Mouse (Mus musculus) testis, adult 2 months (tissue): ENCODE results near the gene Pcdh9. TPM values are rescaled to one million over a fixed set of nuclear protein-coding genes. Genes with fewer than 3 reads are reported as not detected.

ENCODE experiments used
- H3K27ac ChIP-seq: fragments of 200-500 bp; 2 replicates; pipeline ENCODE4 v1.5.1; 2012; ENCODE audit warnings: low read depth, low read length; ENCODE audit not compliant: control insufficient read depth, insufficient read depth
- H3K27me3 ChIP-seq: fragments of 200-500 bp; 2 replicates; pipeline ENCODE4 v1.6.1; 2012; ENCODE audit warnings: mild to moderate bottlenecking, low read length, moderate library complexity; ENCODE audit not compliant: control insufficient read depth, insufficient read depth
- H3K36me3 ChIP-seq: fragments of 200-500 bp; 2 replicates; pipeline ENCODE4 v1.6.1; 2012; ENCODE audit warnings: mild to moderate bottlenecking, low read length; ENCODE audit not compliant: control insufficient read depth, insufficient read depth
- H3K4me1 ChIP-seq: fragments of 200-500 bp; 2 replicates; pipeline ENCODE4 v1.6.1; 2012; ENCODE audit warnings: low read length; ENCODE audit not compliant: control insufficient read depth, insufficient read depth
- H3K4me3 ChIP-seq: fragments of 200-500 bp; 2 replicates; pipeline ENCODE4 v1.5.1; 2012; ENCODE audit warnings: low read depth, mild to moderate bottlenecking, low read length, moderate library complexity, mixed read lengths; ENCODE audit not compliant: control insufficient read depth
- CTCF ChIP-seq: fragments of 200-500 bp; IDR thresholded peaks from 2 replicates; pipeline ENCODE4 v1.5.1; 2012; ENCODE audit warnings: low read depth, mild to moderate bottlenecking, inconsistent platforms, low read length, moderate library complexity; ENCODE audit not compliant: control insufficient read depth, insufficient read depth, insufficient replicate concordance
- POLR2A ChIP-seq: fragments of 200-500 bp; IDR thresholded peaks from 2 replicates; pipeline ENCODE4 v1.6.1; 2012; ENCODE audit warnings: low read depth, mild to moderate bottlenecking, inconsistent platforms, low read length, moderate library complexity; ENCODE audit not compliant: control insufficient read depth
- polyA plus RNA-seq: library from polyadenylated mRNA; depleted of rRNA; stranded (reverse); fragments of >200 nt; gene quantifications from 2 replicates; pipeline ENCODE4 v1.2.3, GENCODE M21; 2012

The Pcdh9 gene
- polyA plus RNA-seq, 1 experiment: 0.78 TPM

DNA sequence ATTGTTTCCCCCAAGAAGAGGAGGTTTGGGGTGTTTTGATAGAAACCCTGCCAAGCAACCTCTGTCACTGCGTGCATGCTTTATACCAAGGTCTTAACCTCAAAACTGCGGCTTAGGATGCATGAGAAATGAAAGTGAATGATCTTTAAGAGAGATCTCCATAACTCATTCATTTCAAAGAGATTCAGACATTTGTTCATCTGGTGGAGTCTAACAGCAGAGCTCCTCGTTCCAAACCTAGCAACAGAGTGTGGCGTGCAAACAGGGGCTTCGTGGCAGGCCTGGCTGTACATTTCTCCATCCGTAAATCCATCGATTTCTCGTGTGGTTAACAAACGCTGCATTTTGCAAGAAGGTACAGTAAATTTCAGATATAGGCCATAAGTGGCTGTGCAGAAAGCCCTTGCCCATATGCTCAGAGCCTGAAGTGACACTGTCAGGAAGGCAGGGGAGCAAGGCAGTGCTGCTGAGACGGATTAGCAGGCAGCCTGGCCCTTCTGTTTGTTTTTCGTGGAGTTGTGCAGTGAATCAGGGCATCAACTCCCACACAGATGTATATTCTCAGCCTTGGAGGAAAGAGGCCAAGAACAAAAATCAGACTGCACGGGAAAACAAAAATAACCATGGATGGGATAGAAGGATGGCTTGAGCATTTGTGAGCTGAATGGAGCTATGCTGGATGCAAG is 177.1 kb downstream of the Pcdh9 start:
- Histone ChIP-seq H3K4me1 (no peaks in the 10 kb centered on the region), H3K27ac (no peak overlapping the region), H3K27me3 (no peaks in the 10 kb centered on the region), H3K36me3 (no peaks in the 10 kb centered on the region), H3K4me3 (no peak overlapping the region)
- TF ChIP-seq CTCF (no peak), POLR2A (no peak)

DNA sequence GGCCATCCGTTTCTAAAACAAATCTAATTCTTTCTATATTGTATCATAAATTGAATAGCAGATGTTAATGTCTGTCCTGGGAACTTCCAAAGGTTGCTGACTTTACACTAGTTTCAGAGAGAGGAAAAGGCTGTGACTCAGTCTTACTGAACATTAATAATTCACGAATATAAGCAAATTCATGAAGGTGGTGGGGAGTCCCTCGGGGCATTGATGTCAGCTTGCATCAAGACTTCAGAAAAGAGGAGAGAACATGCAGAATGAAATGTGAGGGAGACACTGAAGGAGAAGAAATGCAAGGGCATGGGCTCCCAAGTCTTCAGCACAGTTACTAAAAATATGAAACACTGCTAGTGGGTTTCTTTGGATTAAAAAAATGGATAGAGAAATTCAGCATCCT is 181.8 kb downstream of the Pcdh9 start:
- Histone ChIP-seq H3K4me3 (no peak overlapping the region), H3K27me3 (no peaks in the 10 kb centered on the region), H3K4me1 (no peaks in the 10 kb centered on the region), H3K27ac (no peak overlapping the region), H3K36me3 (no peaks in the 10 kb centered on the region)
- TF ChIP-seq CTCF (no peak), POLR2A (no peak)

DNA sequence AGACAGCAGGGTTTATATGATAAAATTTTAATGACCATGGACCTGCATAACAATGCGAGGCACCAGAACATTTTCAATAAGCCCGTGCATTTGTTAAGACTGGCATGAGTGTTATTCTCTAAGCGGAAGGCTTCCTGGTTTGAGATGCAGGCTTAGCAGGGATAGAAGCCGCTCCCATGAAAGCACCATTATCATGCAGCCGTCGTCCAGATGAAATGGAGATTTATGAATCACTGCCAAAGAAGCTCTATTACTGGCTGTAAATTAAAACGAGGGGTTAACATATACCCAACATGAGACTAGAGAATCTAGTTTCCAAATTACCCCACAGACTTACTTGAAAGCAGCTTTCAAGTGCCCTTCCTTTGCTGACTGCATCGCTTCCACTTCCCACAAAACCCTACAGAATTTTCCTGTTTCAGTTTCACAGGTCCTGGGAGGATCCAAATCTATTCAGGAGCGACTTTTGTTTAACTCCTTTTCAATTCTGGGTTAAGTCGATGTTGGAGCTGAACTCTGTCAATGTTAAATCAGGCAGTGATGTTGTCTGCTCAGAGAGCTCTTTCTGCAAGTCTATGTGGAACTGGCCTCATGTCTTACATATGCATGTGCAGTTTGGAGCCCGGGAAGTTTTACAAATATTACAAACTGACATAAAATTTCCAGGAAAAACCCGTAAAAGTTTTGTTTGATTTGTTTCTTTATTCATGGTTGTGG is 188.9 kb downstream of the Pcdh9 start:
- no peak overlapping the region for H3K4me3 ChIP-seq
- no peak for TF ChIP-seq CTCF
- no peak for TF ChIP-seq POLR2A

DNA sequence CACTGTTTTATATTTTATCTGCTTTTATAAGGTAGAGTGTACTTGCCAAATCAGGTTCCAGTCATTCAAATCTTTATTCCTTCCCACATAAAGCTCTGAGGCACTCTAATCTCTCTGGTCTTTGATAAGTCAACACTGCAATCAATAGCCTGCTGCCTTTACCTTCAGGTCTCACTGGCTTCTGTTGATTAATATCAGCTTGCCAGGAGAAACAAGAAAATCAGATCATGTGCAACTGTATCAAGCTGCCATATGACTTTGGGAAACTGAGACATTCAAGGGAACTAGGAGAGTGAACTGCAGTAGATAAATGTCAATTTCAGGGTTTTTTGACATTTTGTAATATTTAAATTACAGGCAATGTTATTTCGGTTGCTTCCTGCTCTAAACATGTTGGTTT is 189.6 kb downstream of the Pcdh9 start:
- H3K4me1 ChIP-seq: no peaks in the 10 kb centered on the region
- H3K27ac ChIP-seq: no peak overlapping the region
- TF ChIP-seq POLR2A (no peak), CTCF (no peak)
- H3K36me3 ChIP-seq: no peaks in the 10 kb centered on the region
- no peaks in the 10 kb centered on the region for H3K27me3 ChIP-seq
- H3K4me3 ChIP-seq: no peak overlapping the region

More for the DNA sequence above, 188.9 kb downstream of the Pcdh9 start:
- Histone ChIP-seq H3K27ac (no peak overlapping the region), H3K36me3 (no peaks in the 10 kb centered on the region), H3K4me1 (no peaks in the 10 kb centered on the region), H3K27me3 (no peaks in the 10 kb centered on the region)

DNA sequence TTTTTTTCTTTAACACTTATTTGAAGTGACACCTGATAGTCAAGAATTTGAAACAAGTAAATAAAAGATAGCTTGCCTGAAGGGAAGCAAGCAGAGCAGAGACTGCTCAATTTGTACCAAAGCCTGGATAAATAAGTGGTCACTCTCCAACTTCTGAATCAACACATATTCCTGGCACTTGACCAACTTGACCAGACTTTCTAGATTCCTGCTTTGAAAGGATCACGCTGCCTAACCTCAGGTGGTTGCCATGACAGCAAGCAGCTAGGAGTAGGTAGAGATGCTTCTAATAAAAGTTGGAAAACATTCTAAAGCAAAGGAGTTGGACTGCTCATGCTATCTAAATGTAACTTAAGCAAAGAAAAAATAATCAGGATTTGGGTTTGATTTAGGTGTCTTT is 205.8 kb downstream of the Pcdh9 start:
- H3K27ac ChIP-seq: no peak overlapping the region
- no peaks in the 10 kb centered on the region for H3K4me1 ChIP-seq
- H3K27me3 ChIP-seq: no peaks in the 10 kb centered on the region
- no peak overlapping the region for H3K4me3 ChIP-seq
- TF ChIP-seq POLR2A: no peak
- TF ChIP-seq CTCF: no peak
- H3K36me3 ChIP-seq: no peaks in the 10 kb centered on the region

DNA sequence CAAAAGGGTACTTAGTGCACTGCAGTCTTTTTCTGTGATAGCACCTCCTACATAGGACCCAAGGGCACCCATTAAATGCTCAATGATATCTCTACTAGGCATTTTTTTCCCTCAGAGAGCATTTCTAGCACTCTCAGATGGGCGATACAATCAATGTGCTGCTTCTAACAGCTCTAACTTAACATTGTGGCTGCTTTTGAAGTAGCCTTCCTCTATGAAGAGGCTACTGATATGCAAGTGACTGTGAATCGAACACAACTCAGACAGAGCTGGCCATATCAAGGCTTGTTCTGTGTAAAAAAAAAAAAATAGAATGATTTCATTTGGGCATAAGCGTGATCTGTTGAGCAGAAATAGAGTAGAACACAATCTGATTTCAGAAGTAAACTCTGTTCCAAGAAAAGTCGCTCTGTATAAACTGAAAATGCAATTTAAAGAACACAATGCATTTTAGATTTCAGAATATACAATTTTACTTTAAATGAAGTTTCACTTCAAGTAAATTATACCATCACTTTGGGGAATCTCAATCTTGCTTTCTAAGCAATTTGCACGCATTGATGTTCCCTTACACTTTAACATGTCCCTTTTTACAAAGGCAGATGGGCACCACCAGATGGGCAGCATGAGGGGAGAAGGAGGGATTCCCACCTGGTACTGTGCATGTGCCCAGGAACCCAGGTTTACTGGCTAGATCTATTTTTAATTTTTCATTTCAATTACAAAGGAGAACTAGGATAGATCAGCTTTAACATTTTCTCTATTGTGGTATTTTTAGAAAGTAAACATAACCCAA is 215.0 kb downstream of the Pcdh9 start:
- no peak overlapping the region for H3K4me3 ChIP-seq
- TF ChIP-seq CTCF (no peak), POLR2A (no peak)
- H3K36me3 ChIP-seq: no peaks in the 10 kb centered on the region
- no peaks in the 10 kb centered on the region for H3K4me1 ChIP-seq
- H3K27me3 ChIP-seq: no peaks in the 10 kb centered on the region
- no peak overlapping the region for H3K27ac ChIP-seq

DNA sequence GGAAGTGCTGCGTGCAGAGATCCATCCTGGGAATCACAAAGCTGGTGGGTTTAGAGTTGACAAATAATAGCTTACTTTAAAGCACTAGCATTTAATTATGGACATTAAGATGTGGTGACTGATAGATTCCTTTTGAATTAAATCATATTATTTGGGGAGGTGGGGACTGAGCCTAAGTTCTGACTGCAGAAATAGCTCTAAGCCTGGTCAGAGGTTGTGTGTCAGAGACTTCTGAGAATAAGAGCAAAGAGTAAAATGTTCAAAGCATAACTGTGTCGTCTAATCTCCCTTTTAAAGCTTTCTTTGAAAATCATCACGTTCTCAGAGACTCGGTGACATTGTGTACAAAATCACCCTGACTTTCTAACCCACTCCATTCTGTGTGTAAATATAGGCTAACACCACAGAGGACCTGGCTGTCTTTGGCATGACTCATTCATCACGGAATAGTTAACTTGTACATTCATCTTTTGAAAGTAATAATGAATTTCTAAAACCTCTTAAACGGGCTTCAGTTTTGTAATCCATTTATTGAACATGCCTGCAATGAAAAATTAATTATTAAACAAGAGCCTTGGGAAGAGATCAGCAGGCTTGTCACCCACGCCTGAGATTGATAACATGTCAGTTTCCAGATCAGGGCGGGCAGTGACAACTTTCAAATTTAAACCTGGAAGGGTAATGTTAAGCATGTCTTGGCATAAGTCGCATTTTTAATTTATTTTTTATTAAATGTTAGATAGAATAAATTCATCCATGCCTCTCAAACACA is 236.3 kb downstream of the Pcdh9 start:
- TF ChIP-seq POLR2A (no peak), CTCF (no peak)

More for the DNA sequence above, 236.3 kb downstream of the Pcdh9 start:
- H3K4me3 ChIP-seq: no peak overlapping the region
- H3K27me3 ChIP-seq: no peaks in the 10 kb centered on the region
- H3K27ac ChIP-seq: no peak overlapping the region
- no peaks in the 10 kb centered on the region for H3K36me3 ChIP-seq
- H3K4me1 ChIP-seq: no peaks in the 10 kb centered on the region
